Mouse (Mus musculus) hindbrain, embryonic 11.5 days (tissue): ENCODE data around the gene Palm2. TPM values are rescaled to one million over a fixed set of nuclear protein-coding genes. Genes with fewer than 3 reads are reported as not detected.

Experiments
- ATAC-seq: fragments of 200-750 bp; cut with Nextera tagmentation; 2 replicates; pipeline ENCODE4 v1.8.0; 2017; ENCODE audit warnings: mild to moderate bottlenecking, moderate TSS enrichment, moderate library complexity; ENCODE audit not compliant: low FRiP score
- DNase-seq: peaks from one replicate; pipeline ENCODE4 v3.0.0-alpha.2; 2015; ENCODE audit warnings: low spot score
- H3K27ac ChIP-seq: fragments of 300-500 bp; sonication (generic); 2 replicates; pipeline ENCODE4 v1.5.1; 2014; ENCODE audit warnings: mild to moderate bottlenecking, low read depth, low read length
- H3K27me3 ChIP-seq: fragments of 300-500 bp; sonication (generic); 2 replicates; pipeline ENCODE4 v1.6.1; 2014; ENCODE audit warnings: mild to moderate bottlenecking, low read length, moderate library complexity, mixed read lengths; ENCODE audit not compliant: control insufficient read depth, insufficient read depth
- H3K36me3 ChIP-seq: fragments of 300-500 bp; sonication (generic); 2 replicates; pipeline ENCODE4 v1.6.1; 2014; ENCODE audit warnings: mild to moderate bottlenecking, low read length, moderate library complexity, mixed read lengths; ENCODE audit not compliant: control insufficient read depth, insufficient read depth
- H3K4me1 ChIP-seq: fragments of 300-500 bp; sonication (generic); replicated peaks from 2 replicates; pipeline ENCODE4 v1.6.1; 2014; ENCODE audit warnings: low read length, mixed read lengths; ENCODE audit not compliant: control insufficient read depth, insufficient read depth
- H3K4me2 ChIP-seq: fragments of 300-500 bp; sonication (generic); replicated peaks from 2 replicates; pipeline ENCODE4 v1.6.1; 2014; ENCODE audit warnings: mild to moderate bottlenecking, low read depth, low read length
- H3K4me3 ChIP-seq: fragments of 300-500 bp; sonication (generic); 2 replicates; pipeline ENCODE4 v1.5.1; 2014; ENCODE audit warnings: low read depth, low read length
- H3K9ac ChIP-seq: fragments of 300-500 bp; sonication (generic); 2 replicates; pipeline ENCODE4 v1.6.1; 2014; ENCODE audit warnings: low read depth, low read length
- H3K9me3 ChIP-seq: fragments of 300-500 bp; sonication (generic); 2 replicates; pipeline ENCODE4 v1.6.1; 2016; ENCODE audit warnings: low read length; ENCODE audit not compliant: control insufficient read depth
- WGBS: fragments of 180-500 bp; shearing (Covaris S2); extraction: QIAGEN DNeasy Blood & Tissue Kit; methylation state at CpG from one replicate; pipeline ENCODE4 v1.1.7; 2014; 5-methylcytosine and 5-hydroxymethylcytosine counted together
- polyA plus RNA-seq: library from polyadenylated mRNA; unstranded; fragments of >200 nt; fragmentation: Nextera tagmentation; extraction: Ambion mirVana; gene quantifications from 2 replicates; pipeline ENCODE4 v1.2.1, GENCODE M21; 2014

The Palm2 gene
- polyA plus RNA-seq, 1 experiment from 2014 or later = 3.6 TPM

DNA sequence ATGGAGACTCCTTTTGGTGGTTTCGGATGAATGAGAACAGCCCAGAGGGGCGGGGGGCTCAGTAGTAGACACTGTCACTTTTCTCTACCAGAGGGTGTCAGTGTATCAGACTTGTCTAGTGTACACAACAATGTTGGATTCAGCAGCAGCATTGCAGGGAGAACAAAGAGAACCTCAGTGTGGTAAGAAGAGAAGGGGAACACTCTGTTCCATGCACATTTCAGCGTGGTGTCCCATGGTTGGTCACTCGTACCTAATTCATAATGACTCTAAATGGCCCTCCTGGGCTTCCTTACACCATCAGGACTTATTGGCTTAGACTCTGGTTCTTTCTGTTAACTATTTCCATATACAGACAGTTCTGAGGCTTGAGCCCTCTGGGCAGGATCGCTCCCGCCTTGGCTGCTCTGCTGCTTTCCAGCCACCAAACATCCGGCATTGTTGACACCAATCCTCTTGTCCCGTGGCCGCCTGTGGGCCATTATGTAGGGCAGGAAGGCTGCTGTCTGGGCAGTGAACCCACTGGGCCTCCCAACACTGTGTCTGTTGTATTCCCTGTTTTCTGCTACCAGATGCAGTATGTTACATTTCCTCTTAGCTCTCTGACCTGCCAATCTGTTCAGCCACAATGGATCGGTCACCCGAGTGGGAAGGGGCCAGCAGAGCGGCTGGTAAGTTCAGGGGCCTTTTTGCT, 264.0 kb downstream of the Palm2 start:
- 87% methylated on average over 12 of the region's 12 CpGs for WGBS
- H3K4me3 ChIP-seq = no peak overlapping the region
- H3K9ac ChIP-seq = no peak overlapping the region
- no peaks in the 10 kb centered on the region for H3K9me3 ChIP-seq
- H3K27ac ChIP-seq = no peak overlapping the region
- no peaks in the 10 kb centered on the region for H3K36me3 ChIP-seq
- ATAC-seq = no peak
- H3K4me1 ChIP-seq = no peaks in the 10 kb centered on the region
- no peaks in the 10 kb centered on the region for H3K27me3 ChIP-seq
- H3K4me2 ChIP-seq = no peak overlapping the region
- DNase-seq = no peak

- WGBS = 85% methylated on average over 5 of the region's 5 CpGs
- Histone ChIP-seq H3K9ac (no peak overlapping the region), H3K27ac (no peak overlapping the region), H3K4me2 (no peak overlapping the region), H3K4me3 (no peak overlapping the region), H3K9me3 (no peaks in the 10 kb centered on the region), H3K36me3 (no peaks in the 10 kb centered on the region), H3K27me3 (no peaks in the 10 kb centered on the region), H3K4me1 (no peaks in the 10 kb centered on the region)
- no peak for DNase-seq
- ATAC-seq = no peak
Observed at GRCm38 (mm10) chr4:57701576-57701975, 267.5 kb downstream of the Palm2 start.

GRCm38 (mm10) chr4:57703574-57704470, 269.8 kb downstream of the Palm2 start:
- no peaks in the 10 kb centered on the region for H3K9me3 ChIP-seq
- no peak overlapping the region for H3K4me3 ChIP-seq
- DNase-seq = no peak
- H3K36me3 ChIP-seq = no peaks in the 10 kb centered on the region
- H3K9ac ChIP-seq = no peak overlapping the region
- H3K4me2 ChIP-seq = no peak overlapping the region
- H3K27ac ChIP-seq = no peak overlapping the region
- no peaks in the 10 kb centered on the region for H3K27me3 ChIP-seq
- no peaks in the 10 kb centered on the region for H3K4me1 ChIP-seq
- ATAC-seq = no peak
- WGBS = 84% methylated on average over 11 of the region's 11 CpGs

- no peak for DNase-seq
- WGBS = 87% methylated on average over 7 of the region's 7 CpGs
- no peak overlapping the region for H3K4me3 ChIP-seq
- H3K4me1 ChIP-seq = no peaks in the 10 kb centered on the region
- H3K36me3 ChIP-seq = no peaks in the 10 kb centered on the region
- no peak overlapping the region for H3K4me2 ChIP-seq
- H3K27ac ChIP-seq = no peak overlapping the region
- no peaks in the 10 kb centered on the region for H3K27me3 ChIP-seq
- H3K9me3 ChIP-seq = no peaks in the 10 kb centered on the region
- H3K9ac ChIP-seq = no peak overlapping the region
- no peak for ATAC-seq
Observed at GRCm38 (mm10) chr4:57704575-57704974, 270.5 kb downstream of the Palm2 start.

- H3K27me3 ChIP-seq = no peaks in the 10 kb centered on the region
- H3K4me3 ChIP-seq = no peak overlapping the region
- no peaks in the 10 kb centered on the region for H3K4me1 ChIP-seq
- no peak for ATAC-seq
- no peak overlapping the region for H3K27ac ChIP-seq
- no peak overlapping the region for H3K9ac ChIP-seq
- no peaks in the 10 kb centered on the region for H3K36me3 ChIP-seq
- H3K9me3 ChIP-seq = no peaks in the 10 kb centered on the region
- DNase-seq = no peak
- H3K4me2 ChIP-seq = no peak overlapping the region
Observed at GRCm38 (mm10) chr4:57715849-57716248, 281.8 kb downstream of the Palm2 start.

DNA sequence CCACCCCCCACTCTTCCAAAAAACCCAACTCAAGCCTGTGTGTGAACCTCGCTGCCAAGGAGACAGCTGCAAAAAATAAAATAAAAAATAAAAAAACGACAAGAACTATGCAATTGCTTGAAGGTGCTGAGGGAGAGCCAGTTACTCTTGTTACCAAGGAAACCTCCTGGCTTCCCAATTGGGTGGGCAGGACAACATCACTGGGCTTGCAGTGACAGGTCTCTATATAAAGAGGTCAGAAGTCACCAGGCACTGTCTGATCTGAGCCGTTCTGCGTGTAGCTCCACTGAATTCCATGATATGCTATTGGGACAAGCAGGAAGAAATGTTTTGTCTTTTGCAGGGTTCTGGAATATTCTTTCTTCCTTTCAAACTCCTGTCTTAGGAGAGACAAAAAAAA, 282.7 kb downstream of the Palm2 start:
- Histone ChIP-seq H3K9ac (no peak overlapping the region), H3K4me3 (no peak overlapping the region), H3K4me1 (no peaks in the 10 kb centered on the region), H3K27ac (no peak overlapping the region), H3K36me3 (no peaks in the 10 kb centered on the region), H3K9me3 (no peaks in the 10 kb centered on the region), H3K4me2 (no peak overlapping the region), H3K27me3 (no peaks in the 10 kb centered on the region)
- ATAC-seq = 0 out of 2 replicates have a peak, but pooled peaks have one; percentile 54
- WGBS = 28% methylated on average over 4 of the region's 4 CpGs
- DNase-seq = peak; percentile 27

GRCm38 (mm10) chr4:57717354-57717753, 283.3 kb downstream of the Palm2 start, which contains the start of gene Akap2:
TSS of gene Akap2 (plus strand) at chr4:57717657.
- no peaks in the 10 kb centered on the region for H3K27me3 ChIP-seq
- DNase-seq (no peak), ATAC-seq (no peak)
- no peak within 1 kb of the TSS for H3K27ac ChIP-seq
- WGBS = 79% methylated on average over 9 of the region's 9 CpGs
- H3K9ac ChIP-seq = no peak within 1 kb of the TSS
- H3K4me2 ChIP-seq = no peak within 1 kb of the TSS
- H3K4me1 ChIP-seq = no peaks in the 10 kb centered on the region
- no peaks in the 10 kb centered on the region for H3K9me3 ChIP-seq
- no peak within 1 kb of the TSS for H3K4me3 ChIP-seq
- H3K36me3 ChIP-seq = no peaks in the 10 kb centered on the region

DNA sequence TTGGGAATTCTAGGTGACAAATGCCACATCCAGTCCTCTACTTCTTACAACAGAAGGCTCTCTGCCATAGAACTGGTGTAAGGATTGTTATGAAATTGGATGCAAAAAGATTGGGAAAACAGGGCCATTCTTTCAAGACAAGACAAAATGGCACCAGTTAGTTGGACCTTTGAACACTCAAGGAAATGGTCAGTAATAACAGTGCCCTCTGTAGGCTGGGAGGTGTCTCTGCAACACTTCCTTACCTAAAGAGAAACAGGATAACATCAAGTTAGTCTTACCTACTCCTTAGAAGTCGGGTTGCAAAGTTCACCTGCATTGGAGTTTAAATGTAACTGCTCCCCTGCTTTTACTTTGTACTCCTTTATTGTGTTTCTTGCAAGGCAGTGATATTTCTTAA, 285.3 kb downstream of the Palm2 start:
- H3K4me3 ChIP-seq = no peak overlapping the region
- DNase-seq (no peak), ATAC-seq (no peak)
- WGBS = 94% methylated on average over 1 of the region's 1 CpGs
- no peaks in the 10 kb centered on the region for H3K9me3 ChIP-seq
- H3K4me2 ChIP-seq = no peak overlapping the region
- no peaks in the 10 kb centered on the region for H3K27me3 ChIP-seq
- H3K36me3 ChIP-seq = no peaks in the 10 kb centered on the region
- no peak overlapping the region for H3K27ac ChIP-seq
- no peak overlapping the region for H3K9ac ChIP-seq
- no peaks in the 10 kb centered on the region for H3K4me1 ChIP-seq
